Mouse (Mus musculus): ENCODE measurements around the gene Relch.

DNA sequence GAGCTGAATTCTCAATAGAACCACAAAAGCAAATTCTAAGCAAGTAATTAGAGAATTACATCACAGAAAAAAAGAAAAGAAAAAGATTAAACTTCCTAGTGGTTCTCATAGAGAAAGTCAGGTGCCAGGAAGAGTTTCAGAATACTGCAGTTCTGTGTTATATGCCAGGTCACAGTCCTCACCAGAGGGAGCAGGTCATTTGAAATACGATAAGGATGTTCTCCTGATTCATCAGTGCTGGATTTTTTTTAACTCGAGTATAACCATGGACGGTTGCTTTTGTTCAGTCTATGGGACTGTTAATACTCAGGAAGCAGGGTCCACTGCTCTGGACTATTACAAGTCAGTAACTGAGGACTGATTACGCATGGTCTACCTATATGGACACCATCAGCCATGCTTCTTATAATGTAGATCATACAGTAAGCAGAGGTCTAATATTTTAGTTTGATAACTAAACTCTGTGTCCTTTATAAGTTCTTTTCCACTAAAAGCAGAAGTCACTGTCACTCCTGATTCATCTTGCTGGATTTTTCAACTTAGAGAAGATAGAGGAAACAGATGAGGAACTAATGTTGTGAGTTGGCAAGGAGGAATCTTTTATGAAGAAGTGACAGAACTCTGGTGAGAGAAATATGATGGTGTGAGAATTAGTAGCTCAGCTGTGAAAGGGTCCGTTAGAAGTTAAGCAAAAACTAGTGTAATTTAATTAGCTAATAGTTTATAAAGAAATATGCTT, 83.4 kb downstream of the Relch start:
- TF ChIP-seq CTCF (IDR thresholded peaks at IDR 0.05 in 2 of 3, conservative IDR thresholded peaks at IDR 0.05 in 1 of 3; ENCODE audit: control insufficient read depth in 1 of 3, insufficient read depth in 1 of 3, low read depth in 2 of 3, low read length in 3 of 3, poor library complexity in 1 of 3, severe bottlenecking in 1 of 3): no peak
- TF ChIP-seq POLR2AphosphoS2 (IDR thresholded peaks at IDR 0.05; ENCODE audit: low read length): no peak
- TF ChIP-seq USF1 (IDR thresholded peaks at IDR 0.05; ENCODE audit: low read depth, low read length): no peak
- TF ChIP-seq POLR2A (IDR thresholded peaks at IDR 0.05; ENCODE audit: control insufficient read depth in 1 of 2, insufficient read depth in 1 of 2, low read depth in 1 of 2, low read length in 2 of 2, poor library complexity in 1 of 2): no peak
- TF ChIP-seq USF2 (IDR thresholded peaks at IDR 0.05; ENCODE audit: borderline replicate concordance in 1 of 2, insufficient read depth in 1 of 2, low read depth in 1 of 2, low read length in 2 of 2): no peak
- TF ChIP-seq HCFC1 (IDR thresholded peaks at IDR 0.05; ENCODE audit: low read depth, low read length): no peak
- no peak for TF ChIP-seq JUND (IDR thresholded peaks at IDR 0.05; ENCODE audit: low read depth, low read length)
- TF ChIP-seq NELFE (IDR thresholded peaks at IDR 0.05; ENCODE audit: low read depth, low read length): no peak
- 0 out of 2 replicates have a peak, but pooled peaks have one; percentile 14 for TF ChIP-seq KAT2A (conservative IDR thresholded peaks at IDR 0.05; ENCODE audit: low read depth, low read length)
- TF ChIP-seq MEF2A (IDR thresholded peaks at IDR 0.05; ENCODE audit: extremely low read depth, insufficient replicate concordance, low read depth, low read length, poor library complexity, severe bottlenecking): no peak
